Mouse (Mus musculus) granulocyte monocyte progenitor cell, adult 5-6 weeks (primary cell): ENCODE measurements at regions not wholly inside any gene's neighbourhood (a gene's known extent, or its start where the extent isn't known, plus 50 kb on each side); places are given as distances from the start of the nearest gene placed in this dataset.
"Not testable (repeated sequence)": the region's sequence is repeated elsewhere in the genome, so short reads cannot be mapped to it uniquely, and the experiment has no call there.

ENCODE experiments used
- ATAC-seq: replicated peaks from 2 replicates; pipeline ENCODE4 v1.8.0; 2016; ENCODE audit warnings: mild to moderate bottlenecking, moderate TSS enrichment, inconsistent platforms; ENCODE audit not compliant: poor library complexity, severe bottlenecking

DNA sequence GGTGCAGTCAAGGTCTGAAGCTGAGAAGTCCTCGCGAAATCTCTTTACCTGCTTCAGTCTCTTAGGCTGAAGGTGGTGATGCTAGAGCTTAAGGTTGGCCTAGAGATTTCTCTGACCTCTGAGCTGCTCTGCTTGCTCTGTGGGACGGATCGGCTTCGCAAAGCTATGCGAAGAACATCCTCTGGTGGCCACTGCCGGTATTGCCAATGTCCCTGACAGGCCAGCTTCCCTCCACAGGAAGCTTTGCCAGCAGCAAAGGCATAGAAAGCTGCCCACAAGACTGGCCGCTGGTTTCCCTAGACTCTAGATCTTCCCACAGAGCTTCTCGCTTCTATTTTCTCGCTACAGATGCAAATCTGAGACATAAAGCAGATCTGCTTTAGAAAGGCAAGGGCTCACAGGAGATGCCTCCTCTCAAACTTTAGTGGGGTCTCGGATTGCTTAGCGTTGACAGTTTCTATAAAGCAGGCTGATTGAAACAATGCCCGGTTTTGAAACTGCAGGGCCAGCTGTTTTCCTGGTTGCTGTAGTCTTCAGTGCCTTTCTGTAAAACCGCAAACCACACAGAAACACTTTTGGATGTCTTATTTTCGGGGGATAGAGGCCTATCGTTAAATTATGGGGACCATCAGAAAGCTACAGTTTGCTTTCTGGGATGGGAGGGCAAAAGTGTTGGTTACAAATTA lies 153.7 kb downstream of the Car8 start:
- ATAC-seq: peak; percentile 99

DNA sequence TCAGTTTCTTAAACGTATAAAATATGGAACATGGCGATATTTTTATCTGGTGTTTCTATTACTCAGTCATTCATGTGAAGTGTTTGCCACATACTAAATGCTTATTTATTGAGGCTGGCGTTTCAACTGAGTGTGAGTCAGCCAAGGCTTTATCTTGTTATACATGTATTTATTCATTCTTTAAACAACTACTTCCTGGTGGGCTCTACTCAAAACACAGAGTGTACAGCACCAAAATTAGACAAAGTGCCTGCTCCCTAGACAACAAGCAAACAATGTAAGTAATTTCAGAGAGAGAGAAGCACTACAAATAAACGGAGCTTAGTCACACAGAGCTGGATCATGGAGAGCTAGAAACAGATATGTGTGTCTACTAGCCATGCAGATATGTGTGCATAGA lies 159.5 kb downstream of the Car8 start:
- no peak for ATAC-seq

DNA sequence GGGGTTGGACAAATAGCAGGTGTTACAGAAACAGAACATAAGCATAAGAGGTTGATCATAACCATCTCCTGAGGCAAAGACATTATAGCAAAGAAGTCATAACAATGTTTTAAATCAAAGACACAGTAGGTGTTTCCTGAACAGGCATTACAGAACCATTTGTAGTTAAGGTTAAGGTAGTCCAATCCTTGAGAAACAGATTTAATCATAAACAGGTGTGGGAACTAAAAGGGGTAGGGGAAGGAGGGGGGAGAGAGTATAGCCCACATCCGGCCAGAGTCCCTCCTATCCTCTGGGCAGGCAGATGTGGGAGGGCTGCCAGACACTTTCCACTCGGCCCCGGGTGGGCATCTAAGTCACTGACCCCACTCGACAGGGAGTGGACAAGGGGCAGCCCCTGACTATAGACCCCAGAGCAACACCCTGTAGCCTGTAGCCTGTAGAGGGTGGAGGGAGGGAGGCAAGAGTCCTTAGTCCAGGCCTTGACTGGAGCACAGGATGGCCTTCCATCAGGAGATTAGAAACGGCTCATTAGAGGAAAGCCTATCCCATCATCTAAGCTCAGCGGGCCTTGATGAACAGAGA lies 165.8 kb downstream of the Car8 start:
- ATAC-seq: no peak

- ATAC-seq: not testable (repeated sequence)
These were observed 168.1 kb downstream of the Car8 start for GRCm38 (mm10) chr4:8070693-8071092.

DNA sequence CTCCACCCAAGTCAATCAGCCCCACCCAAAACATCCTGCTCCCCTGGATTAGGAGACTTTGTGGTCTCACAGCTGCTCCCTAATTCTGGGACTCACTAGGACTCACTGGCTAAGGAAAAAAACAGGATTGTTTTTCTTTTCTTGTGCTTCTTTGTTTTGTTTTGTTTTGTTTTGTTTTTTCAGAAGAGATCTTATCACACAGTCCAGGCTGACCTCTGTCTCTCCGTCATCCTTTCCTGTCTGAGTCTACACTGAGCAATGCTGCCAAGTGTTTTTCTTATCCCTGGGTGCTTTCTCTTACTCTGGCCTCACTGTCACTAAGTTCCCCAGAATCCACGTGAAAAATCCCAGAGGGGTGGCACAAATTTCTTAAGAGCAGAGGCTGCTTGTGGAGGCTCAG lies 170.8 kb downstream of the Car8 start:
- no peak for ATAC-seq

DNA sequence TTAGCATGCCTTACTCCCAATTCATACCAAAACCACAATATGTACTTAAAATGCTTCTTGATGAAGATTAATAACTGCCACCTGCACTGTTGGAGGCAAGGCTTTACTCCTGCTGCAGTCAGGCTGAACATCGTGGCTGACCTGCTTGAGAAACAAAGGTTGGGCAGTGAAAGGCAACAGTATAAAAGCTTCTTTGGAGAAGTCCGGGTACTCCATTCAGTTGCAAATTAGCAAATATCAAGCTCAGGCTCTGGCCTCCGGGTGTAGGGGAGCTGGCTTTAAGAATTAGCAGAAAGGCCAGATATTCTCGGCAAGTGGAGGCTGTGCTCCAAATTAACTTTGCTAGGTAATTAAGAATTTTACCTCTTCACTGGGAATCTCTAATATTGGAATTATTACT lies 197.1 kb downstream of the Car8 start:
- ATAC-seq: no peak

DNA sequence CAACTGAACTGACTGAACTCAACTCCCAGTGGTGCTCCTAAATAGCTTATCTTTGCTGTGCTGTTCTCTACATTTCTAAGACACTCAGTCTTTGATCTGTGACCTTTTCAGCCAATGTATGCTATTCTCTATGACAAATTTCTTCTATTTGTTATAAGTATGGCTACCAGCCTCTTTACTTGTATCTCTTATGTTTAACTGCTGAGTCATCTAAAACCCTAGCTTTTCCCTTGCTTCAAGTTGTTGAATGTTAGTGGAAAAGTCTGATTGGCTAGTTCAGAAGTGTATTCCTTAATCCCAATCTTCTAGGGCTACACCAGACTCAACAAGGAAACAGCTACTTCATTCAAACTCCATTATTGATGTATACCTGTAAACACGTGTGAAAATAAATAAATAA lies 201.0 kb downstream of the Car8 start:
- no peak for ATAC-seq

- ATAC-seq: not testable (repeated sequence)
These were observed 205.4 kb downstream of the Car8 start for GRCm38 (mm10) chr4:8033402-8033801.

GRCm38 (mm10) chr4:8005155-8005554 lies 233.7 kb downstream of the Car8 start:
- peak; percentile 42; the same call in 1 of the 2 replicates for ATAC-seq

GRCm38 (mm10) chr4:7997575-7997953 lies 241.3 kb downstream of the Car8 start:
- ATAC-seq: no peak

- ATAC-seq: no peak
These were observed 241.8 kb downstream of the Car8 start for GRCm38 (mm10) chr4:7996923-7997574.

DNA sequence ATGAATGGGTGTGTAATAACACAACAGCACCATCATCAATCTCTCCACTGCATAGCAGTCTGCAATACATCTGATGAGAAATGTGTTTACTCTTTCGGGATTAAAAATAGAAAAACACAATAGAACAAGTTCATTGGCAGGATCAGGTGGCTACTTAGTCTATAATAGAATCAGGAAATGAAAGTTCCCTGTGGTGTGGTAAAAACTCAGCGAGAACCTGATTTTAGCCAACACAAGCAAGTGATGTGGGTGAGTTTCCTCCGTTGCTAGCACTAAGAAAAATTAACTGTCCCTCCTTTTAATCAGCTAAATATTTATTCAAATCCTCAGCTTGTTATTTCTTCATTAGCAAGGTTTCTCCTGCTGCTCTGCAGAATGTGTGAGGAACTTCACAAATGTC lies 245.9 kb downstream of the Car8 start:
- ATAC-seq: no peak

GRCm38 (mm10) chr4:7987781-7988180 lies 251.1 kb downstream of the Car8 start:
- no peak for ATAC-seq

GRCm38 (mm10) chr4:7987346-7987745 lies 251.5 kb downstream of the Car8 start:
- ATAC-seq: no peak

DNA sequence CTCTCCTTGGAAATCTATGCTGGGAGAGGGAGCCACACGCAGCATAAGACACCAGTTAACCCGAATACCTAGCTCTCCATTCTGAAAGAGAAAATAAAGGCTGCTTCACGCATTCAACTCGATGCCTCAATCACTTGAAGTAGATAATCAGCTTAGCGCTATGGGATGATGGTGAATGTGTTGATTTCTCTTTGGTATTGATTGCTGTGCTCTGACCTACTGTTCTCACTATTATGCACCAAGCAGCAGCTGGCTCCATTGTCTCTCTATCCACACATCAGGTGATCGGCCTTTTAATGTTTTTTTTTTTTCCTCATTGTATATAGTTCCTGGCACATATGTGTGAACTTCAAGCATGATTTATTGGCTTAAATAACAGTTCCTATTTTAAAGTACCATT lies 254.0 kb downstream of the Car8 start:
- no peak for ATAC-seq

GRCm38 (mm10) chr4:7979772-7980351 lies 259.0 kb downstream of the Car8 start:
- ATAC-seq: no peak

GRCm38 (mm10) chr4:7977661-7978444 lies 261.0 kb downstream of the Car8 start:
- no peak for ATAC-seq

DNA sequence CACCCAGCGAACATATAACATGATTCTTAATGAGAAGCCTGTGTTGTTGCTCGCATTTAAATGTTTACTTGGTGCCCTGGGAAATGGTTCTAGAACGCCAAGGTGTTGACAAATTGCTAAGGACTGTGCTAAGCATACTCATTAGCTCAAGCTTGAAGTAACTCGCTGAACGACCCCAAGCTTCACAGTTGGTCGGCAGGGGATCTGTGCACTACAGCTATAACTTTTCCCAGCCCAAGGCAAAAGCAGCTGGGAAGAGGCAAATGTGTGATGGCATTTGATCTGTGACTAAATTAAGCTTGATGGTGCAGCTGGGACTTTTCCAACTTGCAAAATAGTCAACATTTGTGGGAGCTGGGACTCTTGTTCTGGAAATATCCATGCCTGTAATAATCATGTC lies 268.6 kb downstream of the Car8 start:
- ATAC-seq: no peak

GRCm38 (mm10) chr4:7965663-7966062 lies 273.2 kb downstream of the Car8 start:
- ATAC-seq: no peak

GRCm38 (mm10) chr4:7961521-7962172 lies 277.2 kb downstream of the Car8 start:
- no peak for ATAC-seq
